Mouse (Mus musculus) cerebellum, adult 2 months (tissue): ENCODE data around the gene Glmp.

Source experiments
- CTCF ChIP-seq: fragments of 200-500 bp; IDR thresholded peaks from 2 replicates; pipeline ENCODE4 v1.5.1; 2011; ENCODE audit warnings: low read depth, mild to moderate bottlenecking, control low read depth, low read length, moderate library complexity, borderline replicate concordance; ENCODE audit not compliant: insufficient read depth
- POLR2A ChIP-seq: fragments of 200-500 bp; IDR thresholded peaks from 2 replicates; pipeline ENCODE4 v1.6.1; 2011; ENCODE audit warnings: low read length, control low read depth, borderline replicate concordance; ENCODE audit not compliant: insufficient read depth

GRCm38 (mm10) chr3:88334029-88334658 is 9.3 kb downstream of the Glmp start:
- TF ChIP-seq CTCF (no peak), POLR2A (no peak)
